Mouse (Mus musculus) CH12.LX (cell line): ENCODE measurements at regions not wholly inside any gene's neighbourhood (a gene's known extent, or its start where the extent isn't known, plus 50 kb on each side); places are given as distances from the start of the nearest gene placed in this dataset.

Experiments
- DNase-seq: peaks from one replicate; pipeline ENCODE4 v3.0.0-alpha.2; 2013; ENCODE audit errors: extremely low read depth
- H3K27ac ChIP-seq: 2 replicates; pipeline ENCODE4 v1.5.1; 2012; ENCODE audit warnings: low read depth, mild to moderate bottlenecking, control low read depth, moderate library complexity; ENCODE audit not compliant: insufficient read depth
- H3K27me3 ChIP-seq: replicated peaks from 2 replicates; pipeline ENCODE3; 2012; ENCODE audit warnings: inconsistent platforms
- H3K36me3 ChIP-seq, 2 experiments: replicated peaks in 1 of 2; 2 replicates each; pipeline versions ENCODE3 to v1.6.1; 2012; ENCODE audit warnings: inconsistent platforms in 1 of 2, low read length in 1 of 2, mild to moderate bottlenecking in 1 of 2, mixed read lengths in 1 of 2, moderate library complexity in 1 of 2; ENCODE audit not compliant: control insufficient read depth in 1 of 2, insufficient read depth in 1 of 2
- H3K4me1 ChIP-seq, 2 experiments: 2 replicates each; pipeline ENCODE4 v1.6.1; 2012; ENCODE audit warnings: inconsistent platforms in 1 of 2, moderate library complexity in 1 of 2; ENCODE audit not compliant: insufficient read depth in 2 of 2, control insufficient read depth in 1 of 2
- H3K4me2 ChIP-seq: 2 replicates; pipeline ENCODE4 v1.6.1; 2012; ENCODE audit warnings: low read depth, mild to moderate bottlenecking, control low read depth; ENCODE audit not compliant: poor library complexity, insufficient read depth, severe bottlenecking
- H3K4me3 ChIP-seq, 3 experiments: fragments of 150-350 bp in 1 of 3; sonication (generic) in 1 of 3; replicated peaks in 1 of 3; 2 replicates each; pipeline versions ENCODE3 to v1.5.1; 2011 to 2012; ENCODE audit warnings: low read depth in 2 of 3, low read length in 2 of 3, mild to moderate bottlenecking in 2 of 3, moderate library complexity in 2 of 3, control low read depth in 1 of 3, improper control_type of control experiment in 1 of 3, inconsistent platforms in 1 of 3, mixed read lengths in 1 of 3; ENCODE audit not compliant: poor library complexity in 1 of 3
- H3K79me2 ChIP-seq: replicated peaks from 2 replicates; pipeline ENCODE4 v1.6.1; 2012; ENCODE audit warnings: mild to moderate bottlenecking, moderate library complexity; ENCODE audit not compliant: control insufficient read depth, poor library complexity, insufficient read depth, severe bottlenecking; ENCODE audit errors: extremely low read depth
- H3K9ac ChIP-seq: 2 replicates; pipeline ENCODE4 v1.6.1; 2012; ENCODE audit warnings: low read depth, mild to moderate bottlenecking, control low read depth, moderate library complexity; ENCODE audit not compliant: insufficient read depth
- H3K9me3 ChIP-seq: replicated peaks from 2 replicates; pipeline ENCODE3; 2012; ENCODE audit warnings: low read length, inconsistent platforms, mixed read lengths
- BHLHE40 ChIP-seq: IDR thresholded peaks from 2 replicates; pipeline ENCODE4 v1.6.1; 2011; ENCODE audit warnings: mild to moderate bottlenecking, low read depth, low read length, improper control_type of control experiment
- CHD1 ChIP-seq: IDR thresholded peaks from 2 replicates; pipeline ENCODE4 v1.6.1; 2012; ENCODE audit warnings: low read depth, low read length, improper control_type of control experiment, inconsistent platforms
- CTCF ChIP-seq, 2 experiments: IDR thresholded peaks in 1 of 2; conservative IDR thresholded peaks in 1 of 2; 2 replicates each; pipeline ENCODE4 v1.5.1; 2011 to 2012; ENCODE audit warnings: low read depth in 2 of 2, low read length in 2 of 2, improper control_type of control experiment in 1 of 2, inconsistent platforms in 1 of 2, mild to moderate bottlenecking in 1 of 2, moderate library complexity in 1 of 2
- E2F4 ChIP-seq: IDR thresholded peaks from 2 replicates; pipeline ENCODE4 v1.6.1; 2011; ENCODE audit warnings: low read depth, low read length, improper control_type of control experiment; ENCODE audit not compliant: insufficient replicate concordance
- ELF1 ChIP-seq: IDR thresholded peaks from 2 replicates; pipeline ENCODE4 v1.6.1; 2014; ENCODE audit warnings: low read depth, mild to moderate bottlenecking, inconsistent platforms, low read length, improper control_type of control experiment
- EP300 ChIP-seq: IDR thresholded peaks from 2 replicates; pipeline ENCODE4 v1.6.1; 2011; ENCODE audit warnings: low read length, improper control_type of control experiment
- JUN ChIP-seq: IDR thresholded peaks from 2 replicates; pipeline ENCODE4 v1.6.1; 2011; ENCODE audit warnings: low read depth, mild to moderate bottlenecking, low read length, improper control_type of control experiment, moderate library complexity; ENCODE audit not compliant: insufficient read depth
- MAZ ChIP-seq: IDR thresholded peaks from 2 replicates; pipeline ENCODE4 v1.6.1; 2012; ENCODE audit warnings: low read depth, mild to moderate bottlenecking, inconsistent platforms, low read length, improper control_type of control experiment, moderate library complexity
- MXI1 ChIP-seq: IDR thresholded peaks from 2 replicates; pipeline ENCODE4 v1.6.1; 2011; ENCODE audit warnings: mild to moderate bottlenecking, low read depth, low read length, improper control_type of control experiment
- RCOR1 ChIP-seq: conservative IDR thresholded peaks from 2 replicates; pipeline ENCODE4 v1.6.1; 2012; ENCODE audit warnings: low read depth, mild to moderate bottlenecking, inconsistent platforms, low read length, improper control_type of control experiment
- SIN3A ChIP-seq: IDR thresholded peaks from 2 replicates; pipeline ENCODE4 v1.6.1; 2012; ENCODE audit warnings: low read length, improper control_type of control experiment, inconsistent platforms
- TBP ChIP-seq: conservative IDR thresholded peaks from 2 replicates; pipeline ENCODE4 v1.6.1; 2011; ENCODE audit warnings: low read depth, low read length, improper control_type of control experiment
- UBTF ChIP-seq: IDR thresholded peaks from 2 replicates; pipeline ENCODE4 v1.6.1; 2012; ENCODE audit warnings: low read depth, mild to moderate bottlenecking, inconsistent platforms, low read length, improper control_type of control experiment, moderate library complexity
- USF1 ChIP-seq: IDR thresholded peaks from 2 replicates; pipeline ENCODE4 v1.6.1; 2014; ENCODE audit warnings: low read depth, mild to moderate bottlenecking, inconsistent platforms, low read length, improper control_type of control experiment
- USF2 ChIP-seq: conservative IDR thresholded peaks from 2 replicates; pipeline ENCODE4 v1.6.1; 2011; ENCODE audit warnings: low read depth, low read length, improper control_type of control experiment
- ZC3H11A ChIP-seq: IDR thresholded peaks from 2 replicates; pipeline ENCODE4 v1.6.1; 2012; ENCODE audit warnings: low read depth, mild to moderate bottlenecking, inconsistent platforms, low read length, improper control_type of control experiment
- ZNF384 ChIP-seq: IDR thresholded peaks from 2 replicates; pipeline ENCODE4 v1.6.1; 2012; ENCODE audit warnings: low read depth, low read length, improper control_type of control experiment, inconsistent platforms
- dilution Hi-C: fragments of 300-500 bp; cut with MboI; formaldehyde crosslinking; loops from 2 replicates; pipeline ENCODE4 v1.14.3; 2020; ENCODE audit warnings: low sequenced_read_pairs; ENCODE audit not compliant: extremely low pct_unique_long_range_greater_than_20kb, extremely low pct_ligation_motif_present
- in situ Hi-C: fragments of 300-500 bp; cut with MboI; formaldehyde crosslinking; loops from 3 replicates; pipeline ENCODE4 v1.14.3; 2019; ENCODE audit warnings: low sequenced_read_pairs, low pct_ligation_motif_present, low pct_unique_long_range_greater_than_20kb, mixed read lengths

DNA sequence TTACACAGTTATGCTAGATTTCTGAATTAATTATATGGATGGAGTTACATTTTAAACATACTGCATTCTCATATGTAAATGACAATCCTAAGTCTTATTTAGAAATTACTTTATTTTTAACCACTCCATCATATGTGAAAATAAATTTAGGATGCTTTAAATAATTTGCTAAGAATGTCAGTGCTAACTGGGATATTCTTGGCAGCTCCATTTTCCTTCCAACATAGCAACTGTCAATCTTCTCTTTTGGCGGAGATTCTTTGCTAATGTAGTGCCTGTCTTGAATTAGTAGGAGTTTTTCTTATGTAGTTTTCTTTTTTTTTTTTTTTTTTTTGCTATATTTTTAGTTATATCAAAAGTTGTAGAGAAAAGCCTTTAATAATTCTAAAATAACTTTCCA lies 795.2 kb downstream of the Gbe1 start:
- DNase-seq = no peak
- no peak for TF ChIP-seq USF2
- TF ChIP-seq, all 38 proteins: peak for 0
- no peaks in the 10 kb centered on the region for H3K27me3 ChIP-seq
- no peaks in the 10 kb centered on the region for H3K4me1 ChIP-seq
- no peaks in the 10 kb centered on the region for H3K79me2 ChIP-seq
- H3K4me3 ChIP-seq = no peak overlapping the region
- no peaks in the 10 kb centered on the region for H3K36me3 ChIP-seq
- H3K4me2 ChIP-seq = no peak overlapping the region
- no peak overlapping the region for H3K27ac ChIP-seq
- dilution Hi-C loops (no loop called here), in situ Hi-C loops (no loop called here)
- no peak overlapping the region for H3K9ac ChIP-seq
- H3K9me3 ChIP-seq = peaks cover 24% of the 10 kb centered on the region

GRCm38 (mm10) chr16:71114301-71114700 lies 800.6 kb downstream of the Gbe1 start:
- Histone ChIP-seq H3K9ac (no peak overlapping the region), H3K36me3 (no peaks in the 10 kb centered on the region), H3K4me1 (no peaks in the 10 kb centered on the region), H3K27me3 (no peaks in the 10 kb centered on the region)
- dilution Hi-C loops = no loop called here
- TF ChIP-seq ZC3H11A (no peak), UBTF (no peak), E2F4 (no peak), MXI1 (no peak), ZNF384 (no peak), EP300 (no peak), TBP (no peak), RCOR1 (no peak), CHD1 (no peak), USF1 (no peak), SIN3A (no peak), ELF1 (no peak), USF2 (no peak), CTCF (conservative IDR thresholded peaks at IDR 0.05 in 1 of 2, IDR thresholded peaks at IDR 0.05 in 1 of 2; ENCODE audit: low read depth in 2 of 2, low read length in 2 of 2) (no peak), BHLHE40 (no peak), JUN (no peak), MAZ (no peak)
- TF ChIP-seq, all 38 proteins: peak for 0
- no peaks in the 10 kb centered on the region for H3K79me2 ChIP-seq
- H3K27ac ChIP-seq = no peak overlapping the region
- no peak overlapping the region for H3K4me3 ChIP-seq
- no peak for DNase-seq
- in situ Hi-C loops = no loop called here
- no peak overlapping the region for H3K4me2 ChIP-seq
- H3K9me3 ChIP-seq = peaks cover 37% of the 10 kb centered on the region
